Mouse (Mus musculus): ENCODE data around the gene Pbx1. TPM values are rescaled to one million over a fixed set of nuclear protein-coding genes. Genes with fewer than 3 reads are reported as not detected.

Pbx1 gene
- total and polyA plus RNA-seq, 3 experiments: 0.10 TPM; not detected in 2

DNA sequence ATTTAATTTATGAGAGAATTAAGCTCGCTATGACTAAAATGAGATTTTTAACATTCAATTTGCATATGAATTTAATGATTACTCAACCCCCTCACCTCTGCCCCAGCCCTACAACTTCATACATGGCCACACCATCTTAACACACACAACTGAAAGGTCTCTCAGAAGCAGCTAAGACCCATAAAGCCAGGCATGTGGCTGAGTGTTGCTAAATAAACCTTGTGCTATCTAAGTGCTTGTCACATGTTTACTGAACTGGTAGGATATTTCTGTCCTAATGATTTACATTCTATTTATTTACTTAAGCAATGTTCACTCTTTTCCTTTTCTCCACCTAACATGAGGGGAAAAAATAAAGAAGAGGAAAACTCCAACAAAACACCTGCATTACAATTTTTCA, 253.5 kb downstream of the Pbx1 start:
- H3K4me1 ChIP-seq (ENCODE audit: control insufficient read depth in 1 of 2, insufficient read depth in 2 of 2, low read length in 2 of 2): no peaks in the 10 kb centered on the region
- H3K9me3 ChIP-seq (replicated peaks; ENCODE audit: insufficient read depth, low read length): no peaks in the 10 kb centered on the region
- H3K27me3 ChIP-seq (ENCODE audit: control insufficient read depth in 1 of 2, insufficient read depth in 2 of 2, low read length in 2 of 2): no peaks in the 10 kb centered on the region
- H3K79me2 ChIP-seq (ENCODE audit: control insufficient read depth, insufficient read depth, low read length, poor library complexity): no peaks in the 10 kb centered on the region
- DNase-seq (ENCODE audit: low read depth, low spot score): no peak
- H3K36me3 ChIP-seq (ENCODE audit: control insufficient read depth in 1 of 2, insufficient read depth in 2 of 2, low read length in 2 of 2): no peaks in the 10 kb centered on the region
- no peak overlapping the region for H3K4me3 ChIP-seq (ENCODE audit: control insufficient read depth in 1 of 2, insufficient read depth in 1 of 2, low read depth in 2 of 2, low read length in 2 of 2)
- H3K27ac ChIP-seq (ENCODE audit: control insufficient read depth, low read depth, low read length): no peak overlapping the region
- no peak for TF ChIP-seq CHD1 (IDR thresholded peaks at IDR 0.05; ENCODE audit: low read depth, low read length)
- TF ChIP-seq HCFC1 (IDR thresholded peaks at IDR 0.05; ENCODE audit: low read depth, low read length): no peak
- TF ChIP-seq MXI1 (IDR thresholded peaks at IDR 0.05; ENCODE audit: low read depth, low read length): no peak
- no peak for TF ChIP-seq MAFK (IDR thresholded peaks at IDR 0.05; ENCODE audit: borderline replicate concordance, low read depth, low read length)
- TF ChIP-seq ZMIZ1 (IDR thresholded peaks at IDR 0.05; ENCODE audit: low read depth, low read length): no peak
- no peak for TF ChIP-seq USF2 (IDR thresholded peaks at IDR 0.05; ENCODE audit: borderline replicate concordance in 1 of 2, insufficient read depth in 1 of 2, low read depth in 1 of 2, low read length in 2 of 2)
- no peak for TF ChIP-seq MEF2A (IDR thresholded peaks at IDR 0.05; ENCODE audit: extremely low read depth, insufficient replicate concordance, low read depth, low read length, poor library complexity, severe bottlenecking)
- no peak for TF ChIP-seq NRF1 (IDR thresholded peaks at IDR 0.05; ENCODE audit: insufficient read depth, low read depth, low read length, poor library complexity, severe bottlenecking)
- no peak for TF ChIP-seq ZKSCAN1 (IDR thresholded peaks at IDR 0.05; ENCODE audit: low read depth, low read length)
- TF ChIP-seq SMC3 (IDR thresholded peaks at IDR 0.05; ENCODE audit: low read depth, low read length): no peak
- TF ChIP-seq E2F4 (IDR thresholded peaks at IDR 0.05; ENCODE audit: borderline replicate concordance, low read depth, low read length): no peak
- no peak for TF ChIP-seq MYC (IDR thresholded peaks at IDR 0.05; ENCODE audit: low read depth, low read length)
- no peak for TF ChIP-seq RAD21 (IDR thresholded peaks at IDR 0.05; ENCODE audit: low read depth, low read length)
- no peak overlapping the region for H3K9ac ChIP-seq (ENCODE audit: control insufficient read depth, low read depth, low read length, poor library complexity, severe bottlenecking)

- no peak overlapping the region for H3K4me3 ChIP-seq (ENCODE audit: control insufficient read depth in 1 of 2, insufficient read depth in 1 of 2, low read depth in 2 of 2, low read length in 2 of 2)
- no peaks in the 10 kb centered on the region for H3K9me3 ChIP-seq (replicated peaks; ENCODE audit: insufficient read depth, low read length)
These were observed 256.5 kb downstream of the Pbx1 start for GRCm38 (mm10) chr1:168175586-168175985.

More at GRCm38 (mm10) chr1:168175586-168175985, 256.5 kb downstream of the Pbx1 start:
- no peaks in the 10 kb centered on the region for H3K79me2 ChIP-seq (ENCODE audit: control insufficient read depth, insufficient read depth, low read length, poor library complexity)
- no peak overlapping the region for H3K9ac ChIP-seq (ENCODE audit: control insufficient read depth, low read depth, low read length, poor library complexity, severe bottlenecking)
- TF ChIP-seq JUND (IDR thresholded peaks at IDR 0.05; ENCODE audit: low read depth, low read length) (no peak), MXI1 (IDR thresholded peaks at IDR 0.05; ENCODE audit: low read depth, low read length) (no peak), ELF1 (IDR thresholded peaks at IDR 0.05; ENCODE audit: low read depth, low read length) (no peak), KAT2A (conservative IDR thresholded peaks at IDR 0.05; ENCODE audit: low read depth, low read length) (no peak), MYB (IDR thresholded peaks at IDR 0.05; ENCODE audit: low read depth, low read length) (no peak), MAZ (IDR thresholded peaks at IDR 0.05; ENCODE audit: low read depth, low read length) (no peak), TAL1 (IDR thresholded peaks at IDR 0.05; ENCODE audit: low read length) (no peak), MAFK (IDR thresholded peaks at IDR 0.05; ENCODE audit: borderline replicate concordance, low read depth, low read length) (no peak), SIN3A (IDR thresholded peaks at IDR 0.05; ENCODE audit: low read length) (no peak), POLR2AphosphoS5 (IDR thresholded peaks at IDR 0.05; ENCODE audit: borderline replicate concordance, low read depth, low read length) (no peak), RAD21 (IDR thresholded peaks at IDR 0.05; ENCODE audit: low read depth, low read length) (no peak), POLR2AphosphoS2 (IDR thresholded peaks at IDR 0.05; ENCODE audit: low read length) (no peak), EP300 (IDR thresholded peaks at IDR 0.05; ENCODE audit: low read depth in 1 of 2, low read length in 2 of 2) (no peak), ZC3H11A (IDR thresholded peaks at IDR 0.05; ENCODE audit: low read depth, low read length) (no peak), TBP (IDR thresholded peaks at IDR 0.05; ENCODE audit: low read depth, low read length) (no peak), POLR2A (IDR thresholded peaks at IDR 0.05; ENCODE audit: control insufficient read depth in 1 of 2, insufficient read depth in 1 of 2, low read depth in 1 of 2, low read length in 2 of 2, poor library complexity in 1 of 2) (no peak)
- no peak for DNase-seq (ENCODE audit: low read depth, low spot score)
- no peak overlapping the region for H3K27ac ChIP-seq (ENCODE audit: control insufficient read depth, low read depth, low read length)
- no peaks in the 10 kb centered on the region for H3K4me1 ChIP-seq (ENCODE audit: control insufficient read depth in 1 of 2, insufficient read depth in 2 of 2, low read length in 2 of 2)
- no peaks in the 10 kb centered on the region for H3K27me3 ChIP-seq (ENCODE audit: control insufficient read depth in 1 of 2, insufficient read depth in 2 of 2, low read length in 2 of 2)
- H3K36me3 ChIP-seq (ENCODE audit: control insufficient read depth in 1 of 2, insufficient read depth in 2 of 2, low read length in 2 of 2): no peaks in the 10 kb centered on the region

Measured in MEL (cell line).